Mouse (Mus musculus): ENCODE measurements around the gene Pnpla8.
A peak's percentile ranks its signal among the peaks of the same experiment; 100 is the strongest.
"Not testable (repeated sequence)": the region's sequence is repeated elsewhere in the genome, so short reads cannot be mapped to it uniquely, and the experiment has no call there.

The Pnpla8 gene

GRCm38 (mm10) chr12:44269311-44269831 lies 48.2 kb downstream of the Pnpla8 start:
- DNase-seq (ENCODE audit: low read depth, low spot score), result peak; percentile 81

DNA sequence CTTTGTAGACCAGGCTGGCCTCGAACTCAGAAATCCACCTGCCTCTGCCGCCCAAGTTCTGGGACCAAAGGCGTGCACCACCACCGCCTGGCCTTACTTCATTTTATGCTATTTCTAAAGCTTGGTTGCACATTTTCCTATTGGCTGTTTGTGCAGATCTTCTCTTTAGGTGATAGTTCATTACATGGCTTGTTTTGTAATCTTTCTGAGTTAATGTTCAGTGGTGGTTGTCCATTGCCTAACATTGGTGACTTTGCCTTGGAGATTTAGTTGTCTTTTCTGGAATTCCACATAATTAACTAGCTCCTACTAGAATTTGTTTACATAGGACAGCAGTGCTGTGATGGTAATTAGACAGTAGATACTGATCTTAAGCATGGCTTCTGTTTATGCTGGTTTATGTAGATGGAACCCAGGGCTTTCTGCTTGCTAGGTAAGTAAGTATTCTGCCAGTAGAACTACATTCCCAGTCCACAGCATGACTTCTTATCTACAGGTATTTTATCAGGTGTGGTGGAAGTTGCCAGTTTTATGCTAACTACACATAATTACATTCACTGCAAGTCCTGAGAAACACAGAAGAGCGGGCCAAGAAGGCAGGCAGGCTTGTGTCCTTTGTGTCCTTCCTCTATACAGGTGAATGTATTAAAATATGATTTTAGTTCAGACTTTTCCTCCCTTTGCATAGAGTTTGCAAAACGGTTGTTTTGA lies 53.1 kb downstream of the Pnpla8 start:
- no peak for DNase-seq (ENCODE audit: low read depth, low spot score)

- not testable (repeated sequence) for DNase-seq (ENCODE audit: low read depth, low spot score)
Measured at GRCm38 (mm10) chr12:44280147-44280546, 59.0 kb downstream of the Pnpla8 start.

GRCm38 (mm10) chr12:44281534-44281933 lies 60.4 kb downstream of the Pnpla8 start:
- no peak for DNase-seq (ENCODE audit: low read depth, low spot score)

GRCm38 (mm10) chr12:44283378-44283777 lies 62.2 kb downstream of the Pnpla8 start:
- DNase-seq (ENCODE audit: low read depth, low spot score), result no peak

DNA sequence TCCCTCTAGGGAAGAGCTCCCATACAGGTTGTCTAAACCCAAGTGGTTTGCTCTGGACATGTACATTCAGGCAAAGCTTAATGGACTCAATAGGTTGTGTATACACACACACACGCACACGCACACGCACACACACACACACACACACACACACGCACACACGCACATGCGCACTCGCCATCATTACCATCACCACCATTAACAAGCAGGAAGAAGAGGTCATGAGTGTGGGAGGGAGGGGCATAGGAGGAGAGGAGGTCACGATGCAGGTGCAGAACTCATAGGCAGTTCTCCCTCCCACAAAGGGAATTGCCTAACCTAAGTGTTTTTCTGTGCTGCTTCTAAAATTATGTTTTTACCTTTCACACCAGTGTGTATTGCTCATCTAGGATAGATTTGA lies 65.8 kb downstream of the Pnpla8 start:
- DNase-seq (ENCODE audit: low read depth, low spot score), result no peak

DNA sequence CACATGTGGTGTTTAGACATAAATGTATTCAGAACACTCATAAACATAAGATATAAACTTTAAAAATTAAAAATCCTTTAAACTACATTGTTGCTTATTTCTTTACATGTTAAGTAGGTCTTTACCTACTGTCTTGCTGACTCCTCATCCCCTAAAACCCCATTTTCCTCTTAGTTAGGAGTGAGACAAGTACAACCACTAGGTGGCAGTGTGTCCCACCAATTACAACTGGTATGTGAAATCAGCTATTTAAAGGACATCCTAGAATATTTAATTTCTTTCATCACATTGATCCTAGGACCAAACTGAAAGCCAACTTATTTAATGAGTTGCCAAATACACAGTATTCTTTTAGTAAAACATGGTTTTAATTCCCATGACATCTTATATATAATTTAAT lies 71.1 kb downstream of the Pnpla8 start:
- peak; percentile 90 for DNase-seq (ENCODE audit: low read depth, low spot score)

GRCm38 (mm10) chr12:44300793-44301192 lies 79.6 kb downstream of the Pnpla8 start:
- DNase-seq (ENCODE audit: low read depth, low spot score), result no peak

- DNase-seq (ENCODE audit: low read depth, low spot score), result peak; percentile 34
Measured at GRCm38 (mm10) chr12:44304012-44304411, 82.8 kb downstream of the Pnpla8 start.

DNA sequence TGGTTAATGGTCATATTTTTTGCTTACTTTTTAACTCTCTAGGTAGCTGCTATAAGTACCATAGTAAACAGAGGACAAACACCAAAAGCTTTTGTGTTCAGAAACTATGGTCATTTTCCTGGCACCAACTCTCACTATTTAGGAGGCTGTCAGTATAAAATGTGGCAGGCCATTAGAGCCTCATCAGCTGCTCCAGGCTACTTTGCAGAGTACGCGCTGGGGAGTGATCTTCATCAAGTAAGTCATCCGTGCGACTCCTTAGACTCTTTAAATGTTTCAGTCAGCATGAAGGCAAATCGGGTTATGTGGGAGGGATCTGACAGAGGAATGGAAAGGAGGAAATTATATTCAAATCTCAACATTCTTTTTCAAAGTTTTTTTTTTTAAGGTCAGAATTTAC lies 83.7 kb downstream of the Pnpla8 start:
- no peak for DNase-seq (ENCODE audit: low read depth, low spot score)

DNA sequence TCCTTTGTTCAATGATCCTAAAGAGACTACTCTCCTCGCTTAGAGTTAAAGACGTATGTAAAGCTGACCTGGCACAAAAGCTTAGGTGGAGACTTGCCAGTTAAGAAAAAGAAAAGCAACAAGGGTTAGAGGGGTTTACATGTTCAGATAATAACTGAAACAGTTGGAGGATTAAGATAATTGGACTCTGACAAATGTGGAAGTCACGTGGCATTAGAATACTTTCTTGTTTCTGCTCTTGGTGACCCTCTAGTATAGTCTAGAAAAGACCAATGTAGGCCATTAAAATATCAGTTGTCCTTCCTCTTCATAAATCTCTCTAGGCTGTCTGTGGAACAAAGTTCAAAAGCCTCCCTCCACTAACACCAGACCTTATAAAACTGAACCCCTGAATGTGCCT lies 87.1 kb downstream of the Pnpla8 start:
- DNase-seq (ENCODE audit: low read depth, low spot score), result no peak

- DNase-seq (ENCODE audit: low read depth, low spot score), result no peak
Measured at GRCm38 (mm10) chr12:44315212-44315611, 94.0 kb downstream of the Pnpla8 start.

GRCm38 (mm10) chr12:44325091-44325490 lies 103.9 kb downstream of the Pnpla8 start:
- peak; percentile 78 for DNase-seq (ENCODE audit: low read depth, low spot score)

GRCm38 (mm10) chr12:44327452-44327851 lies 106.3 kb downstream of the Pnpla8 start:
- peak; percentile 84 for DNase-seq (ENCODE audit: low read depth, low spot score)

DNA sequence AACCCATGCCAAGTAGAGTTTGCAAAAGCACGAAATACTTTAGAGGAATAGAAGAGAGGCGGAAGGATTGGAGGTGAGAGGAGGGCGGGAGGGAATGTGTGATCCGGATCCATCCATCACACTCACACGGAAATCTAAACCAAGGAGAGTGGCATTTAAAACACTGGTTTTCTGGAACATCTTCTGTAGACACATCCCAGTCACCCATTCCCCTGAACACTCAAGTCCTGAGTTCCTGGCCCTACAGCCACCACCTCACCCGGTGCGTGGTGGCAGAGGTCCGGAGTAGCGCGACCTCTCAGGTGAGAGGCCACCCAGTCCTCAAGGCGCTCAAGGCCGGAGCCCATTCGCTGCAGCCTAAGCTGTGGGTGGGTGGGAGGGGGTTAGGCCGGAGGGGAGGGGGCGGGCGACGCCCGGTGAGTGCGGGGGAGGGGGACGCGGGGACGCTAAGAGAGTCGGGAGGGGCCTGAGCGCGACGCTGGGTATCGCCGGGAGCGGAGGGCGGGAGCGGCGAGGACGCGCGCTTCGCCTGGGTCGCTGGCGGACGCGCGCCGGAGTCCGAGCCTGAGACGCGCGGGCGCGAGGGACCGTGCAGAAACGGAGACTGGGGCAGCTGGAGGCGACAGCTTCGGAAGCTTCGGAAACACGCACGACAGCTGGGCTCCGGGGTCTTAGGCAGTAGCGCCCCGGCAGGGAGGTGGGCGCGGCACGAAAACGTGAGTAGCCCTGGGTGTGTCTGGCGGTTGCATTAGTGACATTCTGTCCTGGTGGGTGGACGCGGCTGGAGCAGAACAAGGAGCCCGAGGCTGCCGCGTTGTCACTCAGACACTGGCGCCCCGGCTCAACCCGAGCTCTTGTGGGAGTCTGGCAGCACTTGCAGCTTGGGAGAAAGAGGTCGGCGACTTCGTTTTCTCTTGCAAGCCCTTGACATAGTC lies 107.5 kb downstream of the Pnpla8 start, which contains the start of gene Nrcam:
Nrcam (plus strand) TSS at position 505 of the 935 bp plus-strand sequence.
- peak; percentile 89 for DNase-seq (ENCODE audit: low read depth, low spot score)

- peak; percentile 78 for DNase-seq (ENCODE audit: low read depth, low spot score)
Measured at GRCm38 (mm10) chr12:44329316-44330215, 108.4 kb downstream of the Pnpla8 start.

GRCm38 (mm10) chr12:44330216-44330719 lies 109.1 kb downstream of the Pnpla8 start:
- peak; percentile 68 for DNase-seq (ENCODE audit: low read depth, low spot score)

DNA sequence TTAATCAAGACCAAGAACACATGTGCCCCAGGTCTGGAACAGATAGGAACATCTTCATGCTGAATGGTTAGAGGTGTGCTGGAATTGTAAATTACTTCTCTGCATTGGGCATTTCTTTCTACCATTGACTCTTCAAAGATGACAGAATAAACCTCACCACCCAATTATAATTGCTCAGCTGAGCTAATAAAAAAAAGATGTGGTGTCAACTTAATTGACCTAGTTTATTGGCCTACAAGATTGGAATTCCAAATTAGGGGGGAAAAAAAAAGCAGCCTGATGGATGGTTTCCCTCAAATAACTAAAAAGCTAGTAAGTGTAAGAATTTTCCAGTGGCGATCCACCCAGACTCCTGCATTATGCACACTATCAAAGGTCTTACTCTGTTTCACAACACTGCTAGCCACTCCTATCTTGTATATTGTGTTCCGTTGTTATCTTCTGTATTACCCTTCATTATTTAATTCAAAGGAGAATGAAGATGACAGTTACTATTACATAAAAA lies 116.0 kb downstream of the Pnpla8 start:
- no peak for DNase-seq (ENCODE audit: low read depth, low spot score)

DNA sequence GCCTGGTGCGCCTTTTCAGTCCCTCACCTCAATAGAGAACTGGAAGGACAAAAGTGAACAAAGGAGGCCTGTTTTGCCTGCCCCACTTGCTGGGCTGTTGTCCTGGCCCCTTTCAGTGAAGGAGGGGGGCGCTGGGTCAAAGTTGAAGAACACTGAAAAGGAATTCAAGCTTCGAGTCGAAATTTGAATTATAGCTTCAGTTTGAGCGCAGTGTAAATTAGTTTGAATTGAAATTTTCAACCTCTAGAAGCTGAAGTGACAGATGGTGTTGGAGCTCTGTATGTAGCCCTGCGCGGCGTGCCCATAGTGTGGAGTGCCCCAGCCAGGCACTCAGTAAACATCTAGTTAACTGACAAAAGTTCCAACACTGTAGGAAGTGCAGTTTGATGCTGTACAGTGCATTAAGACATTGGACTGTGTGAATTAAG lies 117.0 kb downstream of the Pnpla8 start:
- DNase-seq (ENCODE audit: low read depth, low spot score), result peak; percentile 37

- DNase-seq (ENCODE audit: low read depth, low spot score), result no peak
Measured at GRCm38 (mm10) chr12:44344075-44344474, 122.9 kb downstream of the Pnpla8 start.

DNA sequence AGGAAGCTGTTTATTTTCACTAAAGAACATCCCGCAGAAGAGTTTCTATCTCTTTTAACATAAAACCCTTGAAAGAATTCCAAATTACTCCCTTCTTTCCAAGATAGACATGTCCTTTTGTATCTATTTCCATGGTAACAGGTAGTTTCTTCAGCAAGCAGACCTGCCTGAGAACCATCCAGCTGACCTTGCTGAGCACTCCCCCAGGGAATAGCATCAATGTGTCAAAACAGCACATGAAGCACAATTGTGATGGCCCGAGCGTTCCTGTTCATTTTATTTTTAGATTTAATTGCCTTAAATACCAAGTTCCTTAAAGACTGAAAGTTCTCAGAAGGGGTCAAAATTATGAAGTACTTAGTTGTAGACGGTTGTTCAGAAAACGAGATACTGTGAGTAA lies 124.1 kb downstream of the Pnpla8 start:
- no peak for DNase-seq (ENCODE audit: low read depth, low spot score)
